Mouse (Mus musculus) neural tube, embryonic 11.5 days (tissue): ENCODE data around the gene Fam161a. TPM values are rescaled to one million over a fixed set of nuclear protein-coding genes. Genes with fewer than 3 reads are reported as not detected.

Experiments used
- ATAC-seq: fragments of 200-750 bp; cut with Nextera tagmentation; 2 replicates; pipeline ENCODE4 v1.8.0; 2017; ENCODE audit warnings: moderate number of reproducible peaks, mild to moderate bottlenecking, moderate TSS enrichment, moderate library complexity; ENCODE audit not compliant: insufficient read depth, low FRiP score, low TSS enrichment
- DNase-seq: peaks from one replicate; pipeline ENCODE4 v3.0.0-alpha.2; 2015; ENCODE audit warnings: low spot score
- H3K27ac ChIP-seq: fragments of 300-500 bp; sonication (generic); 2 replicates; pipeline ENCODE4 v1.5.1; 2014; ENCODE audit warnings: low read depth, mild to moderate bottlenecking, low read length
- H3K27me3 ChIP-seq: fragments of 300-500 bp; sonication (generic); 2 replicates; pipeline ENCODE4 v1.6.1; 2014; ENCODE audit warnings: mild to moderate bottlenecking, low read length, mixed read lengths; ENCODE audit not compliant: control insufficient read depth, insufficient read depth
- H3K36me3 ChIP-seq: fragments of 300-500 bp; sonication (generic); 2 replicates; pipeline ENCODE4 v1.6.1; 2014; ENCODE audit warnings: mild to moderate bottlenecking, low read length, moderate library complexity, mixed read lengths; ENCODE audit not compliant: control insufficient read depth, insufficient read depth
- H3K4me1 ChIP-seq: fragments of 300-500 bp; sonication (generic); 2 replicates; pipeline ENCODE4 v1.6.1; 2014; ENCODE audit warnings: low read length, mixed read lengths; ENCODE audit not compliant: control insufficient read depth, insufficient read depth
- H3K4me2 ChIP-seq: fragments of 300-500 bp; sonication (generic); 2 replicates; pipeline ENCODE4 v1.6.1; 2014; ENCODE audit warnings: low read depth, mild to moderate bottlenecking, moderate library complexity
- H3K4me3 ChIP-seq: fragments of 300-500 bp; sonication (generic); 2 replicates; pipeline ENCODE4 v1.5.1; 2014; ENCODE audit warnings: low read depth, low read length
- H3K9ac ChIP-seq: fragments of 300-500 bp; sonication (generic); 2 replicates; pipeline ENCODE4 v1.6.1; 2014; ENCODE audit warnings: mild to moderate bottlenecking, low read length
- H3K9me3 ChIP-seq: fragments of 300-500 bp; sonication (generic); 2 replicates; pipeline ENCODE4 v1.6.1; 2016; ENCODE audit warnings: low read length; ENCODE audit not compliant: control insufficient read depth
- WGBS: fragments of 180-500 bp; shearing (Covaris S2); extraction: QIAGEN DNeasy Blood & Tissue Kit; methylation state at CpG from one replicate; pipeline ENCODE4 v1.1.7; 2014; 5-methylcytosine and 5-hydroxymethylcytosine counted together
- polyA plus RNA-seq: library from polyadenylated mRNA; unstranded; fragments of >200 nt; fragmentation: Nextera tagmentation; extraction: Ambion mirVana; gene quantifications from 2 replicates; pipeline ENCODE4 v1.2.1, GENCODE M21; 2014

Gene Fam161a
- polyA plus RNA-seq, 1 experiment from 2014 or later: 3.8 TPM

DNA sequence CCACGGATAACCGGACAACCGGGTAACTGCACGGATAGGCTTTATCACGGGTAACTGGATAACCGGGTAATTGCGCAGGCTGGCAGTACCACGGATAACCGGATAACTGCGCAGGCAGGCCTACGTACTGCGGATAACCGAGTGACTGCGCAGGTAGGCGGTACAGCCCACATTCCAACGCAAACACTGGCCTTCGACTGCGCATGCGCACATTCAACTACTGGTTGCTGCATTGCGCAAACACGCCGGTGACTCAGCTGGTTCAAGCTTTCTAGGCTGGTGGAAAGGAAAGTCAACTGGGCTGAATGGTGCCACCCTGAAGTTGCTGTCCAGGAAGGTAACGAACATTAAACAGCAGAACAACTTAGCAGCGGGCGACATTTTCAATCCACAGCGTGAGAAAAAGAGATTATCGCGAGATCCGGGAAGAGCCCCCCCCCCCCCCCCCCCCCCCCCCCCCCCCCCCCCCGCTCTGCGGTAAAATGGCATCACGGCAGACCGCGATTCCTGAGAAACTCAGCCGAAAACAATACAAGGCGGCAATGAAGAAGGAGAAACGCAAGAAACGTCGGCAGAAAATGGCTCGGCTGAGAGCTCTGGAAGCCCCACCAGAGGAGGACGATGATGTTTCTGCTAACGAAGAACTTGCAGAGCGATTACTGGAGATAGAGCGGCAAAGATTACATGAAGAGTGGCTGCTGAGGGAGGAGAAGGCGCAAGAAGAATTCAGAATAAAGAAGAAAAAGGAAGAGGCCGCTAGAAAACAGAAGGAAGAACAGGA, 34.4 kb upstream of the Fam161a start:
- no peaks in the 10 kb centered on the region for H3K4me1 ChIP-seq
- peak overlapping the region; percentile 71 for H3K4me2 ChIP-seq
- no peaks in the 10 kb centered on the region; the same call in 1 of the 2 replicates for H3K36me3 ChIP-seq
- ATAC-seq (peak; percentile 69), DNase-seq (peak; percentile 78)
- H3K4me3 ChIP-seq: peak overlapping the region; percentile 40
- 50% methylated on average over 44 of the region's 46 CpGs for WGBS
- peak overlapping the region; percentile 52 for H3K9ac ChIP-seq
- no peak overlapping the region for H3K27ac ChIP-seq
- H3K27me3 ChIP-seq: no peaks in the 10 kb centered on the region
- H3K9me3 ChIP-seq: peaks cover 12% of the 10 kb centered on the region

- peak overlapping the region; percentile 50 for H3K4me2 ChIP-seq
- WGBS: 48% methylated on average over 14 of the region's 14 CpGs
- H3K36me3 ChIP-seq: no peaks in the 10 kb centered on the region; the same call in 1 of the 2 replicates
- ATAC-seq (no peak), DNase-seq (no peak)
- H3K4me3 ChIP-seq: peak overlapping the region; percentile 40
- H3K9me3 ChIP-seq: peaks cover 12% of the 10 kb centered on the region
- no peaks in the 10 kb centered on the region for H3K4me1 ChIP-seq
- H3K9ac ChIP-seq: peak overlapping the region; percentile 52
- H3K27me3 ChIP-seq: no peaks in the 10 kb centered on the region
- no peak overlapping the region for H3K27ac ChIP-seq
Measured at GRCm38 (mm10) chr11:22973599-22973998, 33.7 kb upstream of the Fam161a start.

- Histone ChIP-seq H3K27me3 (no peaks in the 10 kb centered on the region), H3K4me1 (peaks cover 6% of the 10 kb centered on the region), H3K27ac (no peak overlapping the region), H3K4me3 (no peak overlapping the region), H3K36me3 (no peaks in the 10 kb centered on the region; the same call in 1 of the 2 replicates), H3K9ac (no peak overlapping the region), H3K9me3 (no peaks in the 10 kb centered on the region), H3K4me2 (no peak overlapping the region)
- ATAC-seq (no peak), DNase-seq (no peak)
- 92% methylated on average over 3 of the region's 3 CpGs for WGBS
Measured at GRCm38 (mm10) chr11:22978215-22978614, 29.1 kb upstream of the Fam161a start.

DNA sequence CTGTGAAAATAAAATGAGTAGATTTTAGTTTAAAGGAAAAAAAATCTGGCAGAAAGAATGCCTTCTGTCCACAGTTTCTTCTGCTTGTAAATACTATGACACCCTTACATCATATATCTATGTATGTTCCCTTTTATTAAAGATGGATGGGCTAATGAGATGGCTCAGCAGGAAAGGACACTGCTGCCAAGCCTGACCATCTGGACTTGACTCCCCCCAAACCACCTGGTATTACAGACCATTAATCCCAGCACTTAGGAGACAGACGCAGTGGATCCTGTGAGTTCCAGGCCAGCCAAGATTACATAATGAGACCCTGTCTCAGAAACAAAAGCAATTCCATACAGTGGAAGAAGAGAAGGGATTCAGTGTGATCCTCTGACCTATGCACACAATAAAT, 28.6 kb upstream of the Fam161a start:
- no peaks in the 10 kb centered on the region for H3K27me3 ChIP-seq
- no peak for ATAC-seq
- no peaks in the 10 kb centered on the region for H3K9me3 ChIP-seq
- 62% methylated on average over 1 of the region's 1 CpGs for WGBS
- H3K4me3 ChIP-seq: no peak overlapping the region
- no peak overlapping the region for H3K9ac ChIP-seq
- peaks cover 6% of the 10 kb centered on the region for H3K4me1 ChIP-seq
- no peak for DNase-seq
- no peaks in the 10 kb centered on the region for H3K36me3 ChIP-seq
- no peak overlapping the region for H3K4me2 ChIP-seq
- no peak overlapping the region for H3K27ac ChIP-seq

DNA sequence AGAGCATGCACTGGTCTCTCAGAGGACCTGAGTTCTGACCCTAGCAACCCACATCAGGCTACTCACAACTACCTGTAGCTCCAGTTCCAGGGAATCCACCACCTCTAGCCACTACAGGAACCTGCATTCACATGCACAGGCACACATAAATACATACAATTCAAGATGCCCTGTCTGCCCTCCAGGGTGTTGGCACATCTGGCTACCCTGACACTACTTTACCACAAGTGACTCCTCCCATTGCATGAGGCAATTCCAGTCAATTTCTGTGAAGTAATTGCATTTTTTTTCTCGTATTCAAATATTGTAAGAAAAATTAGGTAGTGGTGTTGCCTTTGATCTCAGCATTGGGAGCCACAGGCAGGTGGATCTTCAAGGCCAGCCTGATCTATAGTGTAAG, 28.1 kb upstream of the Fam161a start:
- H3K36me3 ChIP-seq: no peaks in the 10 kb centered on the region
- no peaks in the 10 kb centered on the region for H3K27me3 ChIP-seq
- H3K4me1 ChIP-seq: peaks cover 6% of the 10 kb centered on the region
- no peak overlapping the region for H3K4me3 ChIP-seq
- no peak overlapping the region for H3K4me2 ChIP-seq
- H3K27ac ChIP-seq: no peak overlapping the region
- no peaks in the 10 kb centered on the region for H3K9me3 ChIP-seq
- no peak overlapping the region for H3K9ac ChIP-seq
- 79% methylated on average over 1 of the region's 1 CpGs for WGBS
- ATAC-seq (no peak), DNase-seq (no peak)

GRCm38 (mm10) chr11:22981041-22981440, 26.3 kb upstream of the Fam161a start:
- ATAC-seq: no peak

GRCm38 (mm10) chr11:22981543-22981950, 25.8 kb upstream of the Fam161a start:
- no peak for DNase-seq
- no peaks in the 10 kb centered on the region for H3K36me3 ChIP-seq
- peaks cover 6% of the 10 kb centered on the region for H3K4me1 ChIP-seq
- H3K9me3 ChIP-seq: no peaks in the 10 kb centered on the region
- peak overlapping the region; percentile 88 for H3K4me2 ChIP-seq
- H3K4me3 ChIP-seq: peak overlapping the region; percentile 67
- H3K27ac ChIP-seq: peak overlapping the region; percentile 84
- H3K27me3 ChIP-seq: no peaks in the 10 kb centered on the region
- ATAC-seq: peak; percentile 50
- 3% methylated on average over 12 of the region's 12 CpGs for WGBS
- peak overlapping the region; percentile 80 for H3K9ac ChIP-seq

More at GRCm38 (mm10) chr11:22981041-22981440, 26.3 kb upstream of the Fam161a start:
- Histone ChIP-seq H3K9ac (no peak overlapping the region; the same call in 1 of the 2 replicates), H3K9me3 (no peaks in the 10 kb centered on the region), H3K4me3 (peak overlapping the region; percentile 67), H3K27me3 (no peaks in the 10 kb centered on the region), H3K36me3 (no peaks in the 10 kb centered on the region), H3K4me2 (peak overlapping the region; percentile 88), H3K4me1 (peaks cover 6% of the 10 kb centered on the region), H3K27ac (no peak overlapping the region)
- 44% methylated on average over 4 of the region's 4 CpGs for WGBS
- DNase-seq: no peak

DNA sequence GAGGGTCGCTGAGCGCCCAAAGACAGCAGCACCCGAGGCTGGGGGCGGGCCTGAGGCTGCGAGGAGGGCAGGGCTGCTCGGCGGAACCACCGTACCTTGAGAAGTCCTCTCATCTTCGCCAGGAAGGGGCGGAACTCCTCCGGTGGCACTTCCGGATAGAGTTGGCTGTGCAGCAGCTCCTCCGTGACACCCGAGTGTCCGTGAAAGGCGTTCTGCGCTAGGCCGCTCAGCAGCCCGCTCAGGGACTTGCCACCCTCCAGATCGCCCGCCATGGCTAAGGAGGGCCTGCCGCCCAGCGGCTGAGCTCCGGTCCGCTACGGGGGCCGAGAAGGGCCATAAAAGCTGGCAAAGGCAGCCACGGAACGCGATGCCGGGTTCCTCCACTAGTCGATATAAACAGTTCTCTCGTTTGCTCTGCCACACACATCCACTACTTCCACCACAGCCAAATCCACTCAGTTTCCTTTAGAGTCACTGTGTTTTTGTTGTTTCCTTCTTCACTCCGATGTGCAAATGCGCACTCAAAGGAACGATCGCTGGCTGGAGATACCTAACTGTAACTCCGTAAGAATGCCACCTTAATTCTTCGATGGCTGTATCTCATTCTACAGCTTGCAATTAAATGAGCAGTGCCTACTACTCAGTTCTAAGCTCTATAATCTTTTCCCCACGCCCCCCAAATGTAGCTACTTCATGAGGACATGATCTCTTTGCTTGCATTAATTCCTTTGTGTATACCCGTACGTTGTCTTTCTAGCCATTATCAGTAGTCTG, 25.2 kb upstream of the Fam161a start, which contains the start of the genes Gm28048 and Commd1:
Gm28048 (minus strand) TSS at position 107 of the 774 bp plus-strand sequence.
Commd1 (minus strand) TSS at position 399 of the 774 bp plus-strand sequence.
- peak within 1 kb of the TSS; percentile 67 for H3K4me3 ChIP-seq
- peak within 1 kb of the TSS; percentile 80 for H3K9ac ChIP-seq
- peak within 1 kb of the TSS; percentile 84 for H3K27ac ChIP-seq
- no peaks in the 10 kb centered on the region for H3K27me3 ChIP-seq
- ATAC-seq: peak; percentile 91
- WGBS: 4% methylated on average over 42 of the region's 42 CpGs
- H3K4me1 ChIP-seq: peaks cover 6% of the 10 kb centered on the region
- peak within 1 kb of the TSS; percentile 88 for H3K4me2 ChIP-seq
- peak; percentile 95 for DNase-seq
- H3K9me3 ChIP-seq: no peaks in the 10 kb centered on the region
- H3K36me3 ChIP-seq: no peaks in the 10 kb centered on the region
